Mouse (Mus musculus) adrenal gland, adult 8-10 months (tissue): ENCODE data around the gene Rbfox1. TPM values are rescaled to one million over a fixed set of nuclear protein-coding genes. Genes with fewer than 3 reads are reported as not detected.
A peak's percentile ranks its signal among the peaks of the same experiment; 100 is the strongest.

ENCODE experiments used
- DNase-seq: peaks from one replicate; pipeline ENCODE4 v3.0.0; 2022
- total RNA-seq, 4 experiments: library from RNA; stranded (reverse); gene quantifications; 2 replicates each; pipeline ENCODE4 v1.2.4; 2022

The Rbfox1 gene
- total RNA-seq, 4 experiments from 2014 or later, result 1.3 to 4.0 (median 2.3) TPM

- no peak for DNase-seq
Measured at GRCm38 (mm10) chr16:5992045-5993011, 107.2 kb downstream of the Rbfox1 start.

- no peak for DNase-seq
Measured at GRCm38 (mm10) chr16:5997136-5997535, 112.0 kb downstream of the Rbfox1 start.

- DNase-seq, result no peak
Measured at GRCm38 (mm10) chr16:5997651-5998050, 112.5 kb downstream of the Rbfox1 start.

GRCm38 (mm10) chr16:6000016-6000415 lies 114.9 kb downstream of the Rbfox1 start:
- DNase-seq, result no peak

- no peak for DNase-seq
Measured at GRCm38 (mm10) chr16:6006996-6007395, 121.8 kb downstream of the Rbfox1 start.

- no peak for DNase-seq
Measured at GRCm38 (mm10) chr16:6012853-6013252, 127.7 kb downstream of the Rbfox1 start.

- peak; percentile 42 for DNase-seq
Measured at GRCm38 (mm10) chr16:6018639-6019038, 133.5 kb downstream of the Rbfox1 start.

GRCm38 (mm10) chr16:6019361-6019760 lies 134.2 kb downstream of the Rbfox1 start:
- no peak for DNase-seq

GRCm38 (mm10) chr16:6031280-6031679 lies 146.1 kb downstream of the Rbfox1 start:
- no peak for DNase-seq

- no peak for DNase-seq
Measured at GRCm38 (mm10) chr16:6032563-6032962, 147.4 kb downstream of the Rbfox1 start.

GRCm38 (mm10) chr16:6034876-6035275 lies 149.7 kb downstream of the Rbfox1 start:
- no peak for DNase-seq

GRCm38 (mm10) chr16:6037009-6037408 lies 151.9 kb downstream of the Rbfox1 start:
- no peak for DNase-seq

GRCm38 (mm10) chr16:6042766-6043165 lies 157.6 kb downstream of the Rbfox1 start:
- DNase-seq, result no peak

GRCm38 (mm10) chr16:6048601-6049000 lies 163.4 kb downstream of the Rbfox1 start:
- DNase-seq, result no peak

GRCm38 (mm10) chr16:6062495-6062894 lies 177.3 kb downstream of the Rbfox1 start:
- DNase-seq, result no peak

GRCm38 (mm10) chr16:6065481-6065880 lies 180.3 kb downstream of the Rbfox1 start:
- DNase-seq, result no peak

GRCm38 (mm10) chr16:6075442-6076050 lies 190.4 kb downstream of the Rbfox1 start:
- DNase-seq, result no peak

GRCm38 (mm10) chr16:6079017-6079416 lies 193.9 kb downstream of the Rbfox1 start:
- DNase-seq, result no peak

GRCm38 (mm10) chr16:6084701-6085365 lies 199.7 kb downstream of the Rbfox1 start:
- no peak for DNase-seq

- no peak for DNase-seq
Measured at GRCm38 (mm10) chr16:6086200-6086599, 201.0 kb downstream of the Rbfox1 start.

- DNase-seq, result no peak
Measured at GRCm38 (mm10) chr16:6091326-6092123, 206.4 kb downstream of the Rbfox1 start.
